Mouse (Mus musculus) G1E (cell line): ENCODE data around the gene Spib. TPM values are rescaled to one million over a fixed set of nuclear protein-coding genes. Genes with fewer than 3 reads are reported as not detected.
A peak's percentile ranks its signal among the peaks of the same experiment; 100 is the strongest.

Experiments used
- ATAC-seq: 2 replicates; pipeline ENCODE4 v1.8.0; 2016; ENCODE audit warnings: mild to moderate bottlenecking; ENCODE audit not compliant: insufficient number of reproducible peaks, poor library complexity, low FRiP score, severe bottlenecking; ENCODE audit errors: extremely low read depth
- DNase-seq: peaks from one replicate; pipeline ENCODE4 v3.0.0; 2012; ENCODE audit warnings: low spot score
- H3K27me3 ChIP-seq: 2 replicates; pipeline ENCODE4 v1.6.1; 2012; ENCODE audit warnings: mild to moderate bottlenecking, low read length, inconsistent platforms; ENCODE audit not compliant: insufficient read depth
- H3K36me3 ChIP-seq: replicated peaks from 2 replicates; pipeline ENCODE3; 2012; ENCODE audit warnings: mild to moderate bottlenecking, inconsistent platforms
- H3K4me1 ChIP-seq: 2 replicates; pipeline ENCODE4 v1.6.1; 2012; ENCODE audit warnings: low read depth, low read length, inconsistent platforms, mixed read lengths; ENCODE audit not compliant: insufficient read depth
- H3K4me3 ChIP-seq: 2 replicates; pipeline ENCODE4 v1.5.1; 2012; ENCODE audit warnings: low read depth, mild to moderate bottlenecking, inconsistent platforms, low read length, moderate library complexity, mixed read lengths
- H3K9me3 ChIP-seq: replicated peaks from 2 replicates; pipeline ENCODE4 v1.6.1; 2012; ENCODE audit warnings: inconsistent platforms
- CTCF ChIP-seq: IDR thresholded peaks from 2 replicates; pipeline ENCODE4 v1.5.1; 2012; ENCODE audit warnings: low read depth, low read length, inconsistent platforms, mixed read lengths
- GATA1 ChIP-seq: IDR thresholded peaks from 2 replicates; pipeline ENCODE4 v1.6.1; 2012; ENCODE audit warnings: borderline replicate concordance, low read length, inconsistent platforms, mixed read lengths
- GATA2 ChIP-seq: IDR thresholded peaks from 2 replicates; pipeline ENCODE4 v1.6.1; 2012; ENCODE audit warnings: low read depth, low read length, inconsistent platforms, borderline replicate concordance
- POLR2AphosphoS5 ChIP-seq: IDR thresholded peaks from 2 replicates; pipeline ENCODE4 v1.6.1; 2012; ENCODE audit warnings: low read depth, low read length, inconsistent platforms; ENCODE audit not compliant: insufficient replicate concordance
- TAL1 ChIP-seq: conservative IDR thresholded peaks from 2 replicates; pipeline ENCODE4 v1.6.1; 2012; ENCODE audit warnings: low read depth, low read length, inconsistent platforms, mixed read lengths
- polyA plus RNA-seq: library from polyadenylated mRNA; stranded (reverse); fragments of >175 nt; gene quantifications from 2 replicates; pipeline ENCODE4 v1.2.3, GENCODE M21; 2012
- total RNA-seq, 2 experiments: library from RNA; stranded (forward) in 1 of 2; stranded (reverse) in 1 of 2; fragments of 200-1000 nt in 1 of 2; fragments of >200 nt in 1 of 2; fragmentation: Nextera tagmentation in 1 of 2; gene quantifications; 2 replicates each; pipeline ENCODE4 v1.2.3; 2014 to 2017

Spib gene
- total and polyA plus RNA-seq, 3 experiments = not detected

DNA sequence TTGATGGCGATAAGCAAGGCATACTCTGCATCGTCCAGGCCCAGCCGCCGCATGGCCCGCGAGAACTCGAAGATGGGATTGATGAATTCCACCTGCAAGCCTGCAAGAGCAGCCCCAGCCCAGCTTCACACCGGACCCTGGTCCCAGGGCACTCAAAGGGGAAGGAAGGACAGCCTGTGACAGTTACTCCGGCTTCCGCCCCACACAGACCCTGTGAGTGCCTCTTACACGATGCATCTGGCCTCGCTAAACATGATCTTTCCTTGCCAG lies 18.5 kb upstream of the Spib start:
- 0 out of 2 replicates have a peak overlapping the region, but pooled peaks have one; percentile 6 for H3K4me3 ChIP-seq
- peaks cover 59% of the 10 kb centered on the region for H3K36me3 ChIP-seq
- H3K4me1 ChIP-seq = peaks cover 51% of the 10 kb centered on the region
- no peaks in the 10 kb centered on the region for H3K27me3 ChIP-seq
- DNase-seq (no peak), ATAC-seq (no peak)
- no peak for TF ChIP-seq POLR2AphosphoS5
- no peak for TF ChIP-seq GATA2
- no peak for TF ChIP-seq GATA1
- TF ChIP-seq TAL1 = no peak
- TF ChIP-seq CTCF = no peak
- no peaks in the 10 kb centered on the region for H3K9me3 ChIP-seq

DNA sequence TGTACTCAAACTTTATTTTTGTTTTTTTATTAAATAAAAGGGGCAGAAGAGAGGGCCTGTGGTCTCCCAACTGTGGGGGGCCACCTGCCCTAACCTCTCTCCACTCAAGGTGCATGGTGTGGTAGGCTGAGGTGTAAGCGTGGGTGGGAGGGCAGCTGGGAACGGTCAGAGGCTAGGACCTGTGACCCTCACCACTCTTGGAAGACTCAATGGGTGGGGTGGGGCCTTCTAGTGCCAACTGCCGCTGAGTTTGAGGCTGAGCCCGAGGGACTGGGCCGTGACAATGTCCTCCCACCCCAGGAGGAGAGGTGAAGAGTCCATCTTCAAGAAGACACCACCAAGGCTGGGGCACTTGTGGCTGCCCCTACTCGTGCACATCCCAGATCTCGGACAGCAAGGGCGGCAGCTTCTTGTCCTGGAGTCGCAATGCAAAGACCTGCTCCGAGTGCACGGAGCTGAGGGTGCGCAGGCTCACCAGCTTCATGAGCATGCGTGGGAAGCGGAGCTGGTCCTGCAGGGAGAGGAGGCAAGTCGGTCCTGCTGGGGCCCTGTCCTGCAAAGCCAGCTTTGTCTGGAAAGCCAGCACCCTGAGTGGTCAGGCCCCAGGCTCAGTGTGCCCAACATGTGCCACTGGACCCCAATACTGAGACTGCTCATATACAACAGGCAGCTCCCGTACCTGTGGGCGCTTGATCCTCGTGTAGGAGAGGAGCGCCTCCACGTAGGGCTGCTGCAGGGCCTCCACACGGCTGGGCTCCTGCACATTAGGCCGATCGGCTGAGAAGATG lies 17.9 kb upstream of the Spib start:
- peaks cover 65% of the 10 kb centered on the region for H3K36me3 ChIP-seq
- peaks cover 50% of the 10 kb centered on the region for H3K4me1 ChIP-seq
- TF ChIP-seq POLR2AphosphoS5 (no peak), CTCF (no peak), GATA1 (no peak), TAL1 (no peak), GATA2 (no peak)
- ATAC-seq = no peak
- H3K4me3 ChIP-seq = 0 out of 2 replicates have a peak overlapping the region, but pooled peaks have one; percentile 6
- no peaks in the 10 kb centered on the region for H3K27me3 ChIP-seq
- no peaks in the 10 kb centered on the region for H3K9me3 ChIP-seq
- no peak for DNase-seq

DNA sequence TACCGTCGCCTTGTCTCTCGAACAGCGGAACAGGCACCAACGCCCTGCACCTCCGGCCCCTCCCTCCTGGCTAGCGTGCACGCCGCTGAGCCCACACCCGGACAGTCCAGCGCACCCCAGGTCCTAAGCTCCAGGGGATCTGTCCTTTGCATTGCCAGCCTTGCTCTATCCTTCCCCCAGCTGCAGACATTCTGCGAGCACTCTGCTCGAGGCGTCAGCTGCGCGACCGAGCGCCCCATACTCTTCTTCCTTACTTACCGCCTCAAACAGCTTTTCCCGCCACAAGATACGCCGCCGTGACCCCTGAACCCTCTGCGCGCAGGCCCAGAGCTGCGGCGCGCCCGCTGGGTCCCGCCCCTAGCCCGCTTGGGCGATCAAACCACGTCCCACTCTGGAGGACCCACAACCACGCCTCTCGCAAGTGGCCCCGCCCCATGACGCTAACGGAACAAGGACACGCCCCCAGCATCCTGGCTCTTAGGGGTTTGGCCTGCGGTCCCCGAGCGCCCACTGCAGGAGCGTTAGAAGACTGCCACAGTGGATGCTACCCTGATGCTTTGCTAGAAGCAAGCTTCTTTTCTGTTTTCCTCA lies 16.7 kb upstream of the Spib start, which contains the start of gene Pold1:
Gene Pold1, minus strand, starts transcription at position 353 of the 591 bp plus-strand sequence.
- TF ChIP-seq POLR2AphosphoS5 = no peak
- peak; percentile 75 for TF ChIP-seq CTCF
- TF ChIP-seq GATA1 = no peak
- no peak for TF ChIP-seq GATA2
- TF ChIP-seq TAL1 = no peak
- no peaks in the 10 kb centered on the region for H3K27me3 ChIP-seq
- ATAC-seq (peak; percentile 89), DNase-seq (peak; percentile 94)
- peak within 1 kb of the TSS; percentile 86 for H3K4me3 ChIP-seq
- no peaks in the 10 kb centered on the region for H3K9me3 ChIP-seq
- peaks cover 75% of the 10 kb centered on the region for H3K36me3 ChIP-seq
- peaks cover 56% of the 10 kb centered on the region for H3K4me1 ChIP-seq

DNA sequence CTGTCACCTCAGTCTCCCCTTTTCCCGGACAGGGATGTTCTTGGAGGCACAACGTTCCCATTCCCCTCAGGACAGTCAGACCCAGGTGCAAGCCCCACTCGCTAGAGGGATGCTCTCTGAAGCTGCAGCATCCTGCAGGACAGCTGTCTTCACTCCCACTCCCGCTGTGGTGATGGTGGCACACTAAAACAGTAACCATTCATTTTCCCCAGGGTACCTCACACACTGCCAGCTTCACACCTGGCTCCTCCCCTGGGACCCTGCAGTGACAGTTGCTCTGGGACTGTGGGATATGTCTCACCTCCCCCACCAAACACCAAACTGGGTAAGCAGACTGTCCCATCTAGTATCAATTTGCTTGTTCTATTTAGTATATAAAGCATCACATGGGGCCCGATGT lies 15.9 kb upstream of the Spib start:
- Histone ChIP-seq H3K4me1 (peaks cover 55% of the 10 kb centered on the region), H3K27me3 (no peaks in the 10 kb centered on the region), H3K4me3 (peak overlapping the region; percentile 86), H3K36me3 (peaks cover 83% of the 10 kb centered on the region), H3K9me3 (no peaks in the 10 kb centered on the region)
- ATAC-seq (no peak), DNase-seq (no peak)
- TF ChIP-seq TAL1 (no peak), GATA2 (no peak), POLR2AphosphoS5 (no peak), CTCF (no peak), GATA1 (no peak)

DNA sequence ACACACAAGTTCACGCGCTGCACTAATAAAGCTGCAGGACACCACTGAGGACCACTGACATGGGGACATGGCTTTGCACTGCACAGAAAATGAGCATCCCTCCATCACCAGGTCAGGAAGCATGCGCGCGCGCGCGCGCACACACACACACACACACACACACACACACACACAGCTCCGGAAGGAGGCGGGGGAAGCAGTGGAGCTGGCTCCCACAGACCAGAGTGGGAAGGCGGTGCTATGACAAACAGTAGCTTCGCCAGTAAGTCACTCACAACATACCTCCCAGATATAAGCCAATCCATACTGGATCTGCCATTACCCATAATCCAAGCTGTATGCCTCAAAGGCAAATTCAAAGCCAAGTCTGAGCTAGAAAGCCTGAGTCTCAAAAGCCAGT lies 15.2 kb upstream of the Spib start:
- DNase-seq (no peak), ATAC-seq (no peak)
- H3K36me3 ChIP-seq = peaks cover 83% of the 10 kb centered on the region
- H3K4me3 ChIP-seq = peak overlapping the region; percentile 86
- H3K9me3 ChIP-seq = no peaks in the 10 kb centered on the region
- H3K4me1 ChIP-seq = peaks cover 48% of the 10 kb centered on the region
- no peak for TF ChIP-seq TAL1
- no peak for TF ChIP-seq GATA1
- TF ChIP-seq POLR2AphosphoS5 = no peak
- no peak for TF ChIP-seq GATA2
- TF ChIP-seq CTCF = no peak
- H3K27me3 ChIP-seq = no peaks in the 10 kb centered on the region

DNA sequence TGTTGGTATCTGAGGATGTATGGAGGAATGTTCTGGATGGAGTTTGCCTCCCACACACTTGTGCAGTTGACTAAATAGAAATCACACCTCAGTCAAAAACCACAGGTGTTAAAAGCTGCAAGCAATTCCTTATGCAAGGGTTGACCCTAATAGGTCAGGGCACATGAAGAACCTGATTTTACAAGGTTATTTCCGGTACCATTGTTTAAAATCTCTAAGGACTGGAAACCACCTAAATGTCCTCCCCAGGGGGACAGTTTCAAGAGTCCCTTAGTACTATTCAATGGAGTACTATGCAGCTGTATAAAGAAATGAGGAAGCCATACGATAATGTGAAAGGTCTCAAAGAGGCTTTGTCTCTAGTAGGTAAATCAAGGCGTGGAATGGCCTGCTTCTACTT lies 14.4 kb upstream of the Spib start:
- DNase-seq (no peak), ATAC-seq (no peak)
- no peak for TF ChIP-seq POLR2AphosphoS5
- no peak for TF ChIP-seq CTCF
- TF ChIP-seq GATA1 = no peak
- TF ChIP-seq TAL1 = no peak
- TF ChIP-seq GATA2 = no peak
- no peak overlapping the region for H3K4me3 ChIP-seq
- peaks cover 83% of the 10 kb centered on the region for H3K36me3 ChIP-seq
- H3K4me1 ChIP-seq = peaks cover 41% of the 10 kb centered on the region
- no peaks in the 10 kb centered on the region for H3K27me3 ChIP-seq
- no peaks in the 10 kb centered on the region for H3K9me3 ChIP-seq

DNA sequence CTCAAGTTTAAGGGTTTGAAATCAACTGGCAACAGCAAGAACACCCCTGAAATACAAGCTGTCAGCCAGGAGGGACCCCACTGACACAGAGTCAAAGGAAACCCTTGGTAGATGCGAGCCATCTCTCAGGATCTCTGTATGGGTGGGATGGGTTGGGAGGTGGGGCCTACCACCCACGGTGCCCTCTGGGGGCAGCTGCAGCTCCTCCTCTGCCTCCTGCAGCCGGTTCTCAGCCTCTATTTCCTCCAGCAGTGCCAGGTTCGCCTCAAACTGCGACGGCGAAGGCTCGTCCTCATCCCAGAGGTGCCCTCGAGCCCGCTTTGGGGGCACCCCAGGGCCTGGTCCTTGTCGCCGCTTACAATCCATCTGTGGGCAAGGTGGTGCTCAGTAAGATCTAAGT lies 11.2 kb upstream of the Spib start:
- peaks cover 28% of the 10 kb centered on the region for H3K4me1 ChIP-seq
- ATAC-seq = no peak
- H3K36me3 ChIP-seq = peaks cover 94% of the 10 kb centered on the region

More for the DNA sequence above, 11.2 kb upstream of the Spib start:
- Histone ChIP-seq H3K4me3 (no peak overlapping the region), H3K27me3 (no peaks in the 10 kb centered on the region; the same call in 1 of the 2 replicates), H3K9me3 (no peaks in the 10 kb centered on the region)
- no peak for TF ChIP-seq GATA1
- DNase-seq = no peak
